25 mouse cellular contexts compared by ENCODE assay signal in the genomic region with DNA sequence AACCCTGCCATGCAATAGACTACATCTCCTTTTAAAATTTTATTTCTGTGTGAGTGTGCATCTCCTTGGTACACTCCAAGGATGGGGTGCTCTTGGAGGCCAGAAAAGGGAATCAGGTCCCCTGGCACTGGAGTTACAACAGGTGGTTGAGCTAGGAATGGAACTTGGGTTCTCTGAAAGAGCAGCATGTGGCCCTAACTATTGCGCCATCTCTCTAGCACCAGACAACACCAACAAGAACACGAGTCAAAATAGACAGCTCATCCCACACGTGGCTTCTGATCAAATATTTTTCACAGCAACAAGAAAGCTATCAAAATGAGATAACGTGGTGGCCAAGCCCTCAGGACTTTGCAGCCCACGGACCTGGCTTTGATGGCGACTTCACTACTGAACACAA.
"Had no signal": no experiment of that assay in that cellular context is flagged by ENCODE, and none has a peak within 500 bp of the region (broad histone marks: within the 10 kb centered on the region; RNA-seq: fewer than 3 reads in every experiment).

No protein-coding gene starts in this region.

- H3K27me3 ChIP-seq: heart, embryonic 12.5 days; intestine, embryonic 15.5 days; liver, embryonic 13.5 days; liver, embryonic 15.5 days had no signal

- H3K4me1 ChIP-seq: heart, embryonic 12.5 days; intestine, embryonic 15.5 days; limb, embryonic 10.5 days; limb, embryonic 12.5 days; liver, embryonic 13.5 days; liver, embryonic 15.5 days had no signal

- H3K36me3 ChIP-seq: heart, embryonic 10.5 days; heart, embryonic 12.5 days; hindbrain, embryonic 12.5 days; intestine, embryonic 15.5 days; limb, embryonic 10.5 days; limb, embryonic 12.5 days; liver, embryonic 13.5 days; liver, embryonic 15.5 days had no signal

- H3K4me3 ChIP-seq: heart, embryonic 10.5 days; heart, embryonic 12.5 days; hindbrain, embryonic 12.5 days; intestine, embryonic 15.5 days; left cerebral cortex, adult 2 months; limb, embryonic 10.5 days; limb, embryonic 12.5 days; liver, embryonic 13.5 days; liver, embryonic 15.5 days had no signal

- H3K9ac ChIP-seq: forebrain, postnatal 0 days; heart, embryonic 12.5 days; hindbrain, embryonic 12.5 days; hindbrain, embryonic 14.5 days; intestine, embryonic 15.5 days; limb, embryonic 12.5 days; liver, embryonic 13.5 days; liver, embryonic 15.5 days had no signal

- DNase-seq: forebrain, postnatal 0 days; gastrocnemius, postnatal 25 days; heart, adult 18-20 months; heart, postnatal 10 days; heart, postnatal 4 days; kidney, adult 18-20 months; kidney, adult 8-10 months; kidney, postnatal 10 days; kidney, postnatal 25 days; kidney, postnatal 4 days; liver; liver, embryonic 13.5 days had no signal

- ATAC-seq: forebrain, postnatal 0 days; hindbrain, embryonic 16.5 days; inflammation-experienced regulatory T-cells, adult 6 months; intestine, embryonic 15.5 days; intestine, postnatal 0 days had no signal

- H3K9me3 ChIP-seq: heart, embryonic 10.5 days; intestine, embryonic 15.5 days; limb, embryonic 10.5 days; liver, embryonic 13.5 days; liver, embryonic 15.5 days had no signal

- H3K27ac ChIP-seq: heart, embryonic 10.5 days; hindbrain, embryonic 12.5 days; hindbrain, embryonic 14.5 days; intestine, embryonic 15.5 days; left cerebral cortex, adult 2 months; limb, embryonic 10.5 days; limb, embryonic 12.5 days; liver, embryonic 13.5 days; liver, embryonic 15.5 days had no signal

- H3K4me2 ChIP-seq: heart, embryonic 12.5 days; hindbrain, embryonic 12.5 days; hindbrain, embryonic 14.5 days; intestine, embryonic 15.5 days; limb, embryonic 12.5 days; liver, embryonic 11.5 days; liver, embryonic 13.5 days; liver, embryonic 15.5 days had no signal
